Mouse (Mus musculus): ENCODE measurements around the gene Gm20894. TPM values are rescaled to one million over a fixed set of nuclear protein-coding genes. Genes with fewer than 3 reads are reported as not detected.
"Not testable (repeated sequence)": the region's sequence is repeated elsewhere in the genome, so short reads cannot be mapped to it uniquely, and the experiment has no call there.

The Gm20894 gene
- total RNA-seq (2021), result not detected
- long read RNA-seq, experiment 1, result 0 reads
- long read RNA-seq, experiment 2, result 0 reads

GRCm38 (mm10) chrY:28271412-28271811, at the start of gene Gm20894:
Gene Gm20894 (minus strand): TSS chrY:28271512.
- not testable (repeated sequence) for DNase-seq

Measured in adrenal gland, postnatal 36 days (tissue).